Mouse (Mus musculus): ENCODE data around the gene Map3k13. TPM values are rescaled to one million over a fixed set of nuclear protein-coding genes. Genes with fewer than 3 reads are reported as not detected.
"Not testable (repeated sequence)": the region's sequence is repeated elsewhere in the genome, so short reads cannot be mapped to it uniquely, and the experiment has no call there.

Map3k13 gene
- polyA plus RNA-seq, 1 experiment from 2014 or later: 5.7 TPM

GRCm38 (mm10) chr16:21904636-21905035, 110.5 kb downstream of the Map3k13 start:
- peaks cover 7% of the 10 kb centered on the region; the same call in 1 of the 2 replicates for H3K36me3 ChIP-seq (ENCODE audit: control insufficient read depth, insufficient read depth)
- no peaks in the 10 kb centered on the region for H3K27me3 ChIP-seq (replicated peaks; ENCODE audit: control insufficient read depth, insufficient read depth, low read length)
- no peak overlapping the region for H3K9ac ChIP-seq (replicated peaks; ENCODE audit: low read depth, low read length)
- 85% methylated on average over 10 of the region's 10 CpGs for WGBS
- no peak overlapping the region for H3K4me2 ChIP-seq (ENCODE audit: low read length)
- H3K4me1 ChIP-seq (replicated peaks; ENCODE audit: control insufficient read depth, insufficient read depth, low read length): no peaks in the 10 kb centered on the region
- no peak for ATAC-seq
- no peak overlapping the region for H3K4me3 ChIP-seq (replicated peaks; ENCODE audit: low read length)
- no peak overlapping the region for H3K27ac ChIP-seq (ENCODE audit: low read length)
- no peaks in the 10 kb centered on the region for H3K9me3 ChIP-seq (ENCODE audit: control insufficient read depth, low read length)

GRCm38 (mm10) chr16:21905996-21906395, 111.8 kb downstream of the Map3k13 start:
- Histone ChIP-seq H3K9ac (replicated peaks; ENCODE audit: low read depth, low read length) (no peak overlapping the region), H3K27ac (ENCODE audit: low read length) (no peak overlapping the region), H3K4me3 (replicated peaks; ENCODE audit: low read length) (no peak overlapping the region), H3K27me3 (replicated peaks; ENCODE audit: control insufficient read depth, insufficient read depth, low read length) (no peaks in the 10 kb centered on the region), H3K4me2 (ENCODE audit: low read length) (no peak overlapping the region), H3K9me3 (ENCODE audit: control insufficient read depth, low read length) (no peaks in the 10 kb centered on the region), H3K36me3 (ENCODE audit: control insufficient read depth, insufficient read depth) (peaks cover 7% of the 10 kb centered on the region; the same call in 1 of the 2 replicates), H3K4me1 (replicated peaks; ENCODE audit: control insufficient read depth, insufficient read depth, low read length) (no peaks in the 10 kb centered on the region)
- 93% methylated on average over 7 of the region's 7 CpGs for WGBS
- no peak for ATAC-seq

GRCm38 (mm10) chr16:21906902-21907301, 112.8 kb downstream of the Map3k13 start:
- no peaks in the 10 kb centered on the region for H3K4me1 ChIP-seq (replicated peaks; ENCODE audit: control insufficient read depth, insufficient read depth, low read length)
- H3K4me2 ChIP-seq (ENCODE audit: low read length): no peak overlapping the region
- no peaks in the 10 kb centered on the region for H3K27me3 ChIP-seq (replicated peaks; ENCODE audit: control insufficient read depth, insufficient read depth, low read length)
- H3K36me3 ChIP-seq (ENCODE audit: control insufficient read depth, insufficient read depth): peaks cover 7% of the 10 kb centered on the region; the same call in 1 of the 2 replicates
- ATAC-seq: no peak
- no peak overlapping the region for H3K27ac ChIP-seq (ENCODE audit: low read length)
- no peak overlapping the region for H3K9ac ChIP-seq (replicated peaks; ENCODE audit: low read depth, low read length)
- WGBS: 84% methylated on average over 6 of the region's 6 CpGs
- H3K4me3 ChIP-seq (replicated peaks; ENCODE audit: low read length): no peak overlapping the region
- no peaks in the 10 kb centered on the region for H3K9me3 ChIP-seq (ENCODE audit: control insufficient read depth, low read length)

GRCm38 (mm10) chr16:21908906-21909305, 114.8 kb downstream of the Map3k13 start:
- H3K27ac ChIP-seq (ENCODE audit: low read length); H3K4me1 ChIP-seq (replicated peaks; ENCODE audit: control insufficient read depth, insufficient read depth, low read length); H3K4me3 ChIP-seq (replicated peaks; ENCODE audit: low read length); H3K9ac ChIP-seq (replicated peaks; ENCODE audit: low read depth, low read length); H3K9me3 ChIP-seq (ENCODE audit: control insufficient read depth, low read length); H3K36me3 ChIP-seq (ENCODE audit: control insufficient read depth, insufficient read depth); ATAC-seq; H3K27me3 ChIP-seq (replicated peaks; ENCODE audit: control insufficient read depth, insufficient read depth, low read length); H3K4me2 ChIP-seq (ENCODE audit: low read length): not testable (repeated sequence)
- 35% methylated on average over 6 of the region's 8 CpGs for WGBS

GRCm38 (mm10) chr16:21913347-21913746, 119.2 kb downstream of the Map3k13 start:
- 86% methylated on average over 6 of the region's 6 CpGs for WGBS
- ATAC-seq: 0 out of 2 replicates have a peak, but pooled peaks have one; percentile 28
- H3K27me3 ChIP-seq (replicated peaks; ENCODE audit: control insufficient read depth, insufficient read depth, low read length): no peaks in the 10 kb centered on the region
- H3K4me3 ChIP-seq (replicated peaks; ENCODE audit: low read length): no peak overlapping the region
- H3K9ac ChIP-seq (replicated peaks; ENCODE audit: low read depth, low read length): no peak overlapping the region
- H3K27ac ChIP-seq (ENCODE audit: low read length): no peak overlapping the region
- H3K9me3 ChIP-seq (ENCODE audit: control insufficient read depth, low read length): no peaks in the 10 kb centered on the region
- no peaks in the 10 kb centered on the region for H3K4me1 ChIP-seq (replicated peaks; ENCODE audit: control insufficient read depth, insufficient read depth, low read length)
- no peak overlapping the region for H3K4me2 ChIP-seq (ENCODE audit: low read length)
- H3K36me3 ChIP-seq (ENCODE audit: control insufficient read depth, insufficient read depth): peaks cover 8% of the 10 kb centered on the region

GRCm38 (mm10) chr16:21916681-21917080, 122.5 kb downstream of the Map3k13 start:
- Histone ChIP-seq H3K4me2 (ENCODE audit: low read length) (no peak overlapping the region), H3K27ac (ENCODE audit: low read length) (no peak overlapping the region), H3K36me3 (ENCODE audit: control insufficient read depth, insufficient read depth) (peaks cover 8% of the 10 kb centered on the region), H3K9ac (replicated peaks; ENCODE audit: low read depth, low read length) (no peak overlapping the region), H3K27me3 (replicated peaks; ENCODE audit: control insufficient read depth, insufficient read depth, low read length) (no peaks in the 10 kb centered on the region), H3K4me1 (replicated peaks; ENCODE audit: control insufficient read depth, insufficient read depth, low read length) (no peaks in the 10 kb centered on the region), H3K9me3 (ENCODE audit: control insufficient read depth, low read length) (no peaks in the 10 kb centered on the region), H3K4me3 (replicated peaks; ENCODE audit: low read length) (no peak overlapping the region)
- 67% methylated on average over 7 of the region's 7 CpGs for WGBS
- no peak for ATAC-seq

GRCm38 (mm10) chr16:21928471-21928870, 134.3 kb downstream of the Map3k13 start:
- Histone ChIP-seq H3K9ac (replicated peaks; ENCODE audit: low read depth, low read length) (no peak overlapping the region), H3K27me3 (replicated peaks; ENCODE audit: control insufficient read depth, insufficient read depth, low read length) (no peaks in the 10 kb centered on the region), H3K4me2 (ENCODE audit: low read length) (no peak overlapping the region), H3K4me3 (replicated peaks; ENCODE audit: low read length) (no peak overlapping the region), H3K27ac (ENCODE audit: low read length) (no peak overlapping the region), H3K4me1 (replicated peaks; ENCODE audit: control insufficient read depth, insufficient read depth, low read length) (no peaks in the 10 kb centered on the region), H3K36me3 (ENCODE audit: control insufficient read depth, insufficient read depth) (peaks cover 21% of the 10 kb centered on the region), H3K9me3 (ENCODE audit: control insufficient read depth, low read length) (no peaks in the 10 kb centered on the region)
- 92% methylated on average over 13 of the region's 13 CpGs for WGBS
- no peak for ATAC-seq

GRCm38 (mm10) chr16:21946761-21947715, 152.9 kb downstream of the Map3k13 start, which contains the start of gene Tmem41a:
Gene Tmem41a, minus strand, starts transcription at chr16:21947552.
- under 1% methylated on average over 62 of the region's 63 CpGs for WGBS
- H3K27me3 ChIP-seq (replicated peaks; ENCODE audit: control insufficient read depth, insufficient read depth, low read length): no peaks in the 10 kb centered on the region
- peak within 1 kb of the TSS; percentile 79 for H3K9ac ChIP-seq (replicated peaks; ENCODE audit: low read depth, low read length)
- no peaks in the 10 kb centered on the region for H3K9me3 ChIP-seq (ENCODE audit: control insufficient read depth, low read length)
- H3K4me1 ChIP-seq (replicated peaks; ENCODE audit: control insufficient read depth, insufficient read depth, low read length): peaks cover 10% of the 10 kb centered on the region
- no peaks in the 10 kb centered on the region for H3K36me3 ChIP-seq (ENCODE audit: control insufficient read depth, insufficient read depth)
- peak within 1 kb of the TSS; percentile 79 for H3K4me3 ChIP-seq (replicated peaks; ENCODE audit: low read length)
- peak within 1 kb of the TSS; percentile 78 for H3K4me2 ChIP-seq (ENCODE audit: low read length)
- ATAC-seq: peak; percentile 97
- H3K27ac ChIP-seq (ENCODE audit: low read length): peak within 1 kb of the TSS; percentile 53

- Histone ChIP-seq H3K27me3 (replicated peaks; ENCODE audit: control insufficient read depth, insufficient read depth, low read length) (no peaks in the 10 kb centered on the region), H3K4me1 (replicated peaks; ENCODE audit: control insufficient read depth, insufficient read depth, low read length) (no peaks in the 10 kb centered on the region), H3K4me2 (ENCODE audit: low read length) (no peak overlapping the region), H3K4me3 (replicated peaks; ENCODE audit: low read length) (no peak overlapping the region), H3K27ac (ENCODE audit: low read length) (no peak overlapping the region), H3K9me3 (ENCODE audit: control insufficient read depth, low read length) (no peaks in the 10 kb centered on the region), H3K9ac (replicated peaks; ENCODE audit: low read depth, low read length) (no peak overlapping the region), H3K36me3 (ENCODE audit: control insufficient read depth, insufficient read depth) (no peaks in the 10 kb centered on the region)
- WGBS: 83% methylated on average over 12 of the region's 12 CpGs
- ATAC-seq: no peak
These were observed 161.4 kb downstream of the Map3k13 start for GRCm38 (mm10) chr16:21955591-21955990.
